Mouse (Mus musculus) mouse embryonic stem cell (cell line): Measurements from ENCODE around the gene Rb1.

ENCODE experiments used
- in situ Hi-C, 2 experiments: fragments of 300-500 bp; cut with MboI; formaldehyde crosslinking; loops; 1 replicate in 1 of 2; 3 replicates in 1 of 2; pipeline ENCODE4 v1.14.3; 2019 to 2020; ENCODE audit warnings: low sequenced_read_pairs in 2 of 2, low pct_unique_long_range_greater_than_20kb in 1 of 2, mixed read lengths in 1 of 2; ENCODE audit not compliant: unreplicated experiment in 1 of 2

Rb1 gene

DNA sequence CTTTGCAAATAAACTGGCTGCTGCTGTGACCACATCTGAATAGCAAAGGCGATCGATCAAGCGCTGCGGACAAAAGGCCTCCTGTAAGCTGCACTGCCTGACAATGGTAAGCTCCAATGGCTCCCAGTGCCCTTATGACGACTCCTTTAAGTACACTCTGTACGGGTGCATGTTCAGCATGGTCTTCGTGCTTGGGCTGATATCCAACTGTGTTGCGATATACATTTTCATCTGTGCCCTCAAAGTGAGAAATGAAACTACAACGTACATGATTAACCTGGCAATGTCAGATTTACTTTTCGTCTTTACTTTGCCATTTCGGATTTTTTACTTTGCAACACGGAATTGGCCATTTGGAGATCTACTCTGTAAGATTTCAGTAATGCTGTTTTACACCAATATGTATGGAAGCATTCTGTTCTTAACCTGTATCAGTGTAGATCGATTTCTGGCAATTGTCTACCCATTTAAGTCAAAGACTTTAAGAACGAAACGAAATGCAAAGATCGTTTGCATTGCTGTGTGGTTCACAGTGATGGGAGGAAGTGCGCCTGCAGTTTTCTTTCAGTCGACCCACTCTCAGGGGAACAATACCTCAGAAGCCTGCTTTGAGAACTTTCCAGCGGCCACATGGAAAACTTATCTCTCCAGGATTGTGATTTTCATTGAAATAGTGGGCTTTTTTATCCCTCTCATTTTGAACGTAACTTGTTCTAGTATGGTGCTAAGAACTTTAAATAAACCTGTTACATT, 86.9 kb downstream of the Rb1 start:
- in situ Hi-C loops: no loop called here

- in situ Hi-C loops: no loop called here
These were observed 87.7 kb downstream of the Rb1 start, which contains the start of gene Lpar6 for GRCm38 (mm10) chr14:73237848-73238321. Lpar6 (plus strand) TSS chr14:73237895.

- in situ Hi-C loops: no loop called here
These were observed 91.1 kb downstream of the Rb1 start for GRCm38 (mm10) chr14:73234468-73235031.

- in situ Hi-C loops: no loop called here
These were observed 94.2 kb downstream of the Rb1 start for GRCm38 (mm10) chr14:73231286-73231982.

DNA sequence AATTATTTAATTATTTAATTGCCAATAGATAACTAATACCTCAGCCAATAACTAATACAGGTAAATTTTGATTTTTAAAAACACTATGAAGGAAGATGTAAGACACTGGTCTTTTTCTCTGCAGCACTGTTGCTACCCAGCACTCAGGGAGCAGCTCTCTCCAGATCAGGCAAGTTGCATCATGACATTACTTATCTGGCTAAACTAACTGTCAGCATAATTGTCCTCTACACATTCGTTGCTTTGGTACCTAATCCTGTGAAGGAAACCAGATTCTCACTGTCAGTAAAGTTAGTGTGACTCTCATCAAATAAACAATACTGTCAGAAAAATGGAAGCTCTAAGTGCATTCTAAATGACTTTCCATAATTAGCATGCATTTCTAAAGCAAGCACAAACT, 98.8 kb downstream of the Rb1 start:
- in situ Hi-C loops: no loop called here

GRCm38 (mm10) chr14:73226346-73226745, 99.3 kb downstream of the Rb1 start:
- in situ Hi-C loops: no loop called here

DNA sequence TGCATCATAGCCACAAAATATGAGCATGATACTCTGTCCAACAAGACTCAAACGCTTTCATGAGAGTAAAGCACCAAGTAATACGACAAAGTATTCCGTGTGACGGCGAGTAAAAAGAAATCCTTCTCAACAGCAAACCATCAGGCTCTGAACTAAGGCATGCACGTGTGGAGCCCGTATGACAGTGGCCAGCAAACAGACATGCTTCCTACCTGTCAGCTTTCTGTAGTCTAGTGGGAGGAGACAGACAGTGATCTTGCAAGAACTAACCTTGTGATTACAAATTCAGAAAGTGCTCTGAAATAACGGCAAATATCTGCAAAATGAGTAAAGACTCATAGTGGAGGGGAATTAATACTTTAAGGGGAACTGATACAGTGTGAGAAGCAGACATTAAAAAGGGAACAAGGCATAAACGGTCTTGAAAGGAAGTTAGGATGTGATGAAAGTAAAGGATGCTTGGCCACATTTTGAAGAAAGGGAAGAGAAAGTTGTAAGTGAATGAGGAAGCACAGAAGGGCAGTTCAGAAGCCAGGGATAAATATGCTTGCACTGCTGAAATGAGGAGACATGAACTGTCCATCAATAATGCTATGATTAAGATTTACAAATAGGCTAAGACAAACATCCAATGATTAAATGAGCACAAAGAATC, 103.2 kb downstream of the Rb1 start:
- in situ Hi-C loops: no loop called here

GRCm38 (mm10) chr14:73217062-73217461, 108.6 kb downstream of the Rb1 start:
- in situ Hi-C loops: no loop called here

DNA sequence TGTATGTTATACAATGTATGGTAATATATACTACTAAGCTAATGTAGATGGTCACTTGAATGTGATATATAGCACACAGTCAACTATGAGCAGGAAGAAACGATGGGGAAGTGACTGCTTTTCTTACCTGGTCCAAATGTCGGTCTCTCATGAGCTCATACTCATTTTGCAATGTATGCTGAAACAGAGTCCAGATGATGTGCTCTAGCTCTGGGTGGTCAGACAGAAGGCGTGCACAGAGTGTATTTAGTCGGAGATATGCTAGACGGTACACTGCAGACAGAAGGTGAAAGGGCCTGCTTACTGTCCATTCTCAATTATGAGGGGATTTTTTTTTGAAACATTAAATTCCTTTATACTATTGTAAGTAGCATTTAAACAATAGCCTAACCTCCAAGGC, 114.1 kb downstream of the Rb1 start:
- in situ Hi-C loops: no loop called here

DNA sequence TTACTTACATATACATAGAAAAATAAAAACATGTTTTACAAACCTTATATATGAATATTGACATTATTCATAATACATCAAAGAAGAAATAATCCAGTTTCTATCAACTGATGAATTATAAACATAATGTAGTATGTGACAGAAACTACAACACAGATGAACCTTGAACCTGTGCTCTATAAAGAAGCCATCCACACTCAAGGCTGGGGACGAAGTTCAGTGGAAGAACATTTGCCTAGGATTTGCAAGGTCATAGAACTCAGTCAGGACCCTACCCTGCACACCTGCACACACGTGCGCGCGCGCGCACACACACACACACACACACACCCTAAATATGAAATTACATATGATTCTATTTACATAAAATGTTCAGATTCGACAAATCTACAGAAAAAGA, 115.4 kb downstream of the Rb1 start:
- in situ Hi-C loops: no loop called here

GRCm38 (mm10) chr14:73209262-73209661, 116.4 kb downstream of the Rb1 start:
- in situ Hi-C loops: no loop called here

GRCm38 (mm10) chr14:73204016-73204415, 121.6 kb downstream of the Rb1 start:
- in situ Hi-C loops: no loop called here

GRCm38 (mm10) chr14:73201447-73201846, 124.2 kb downstream of the Rb1 start:
- in situ Hi-C loops: no loop called here

DNA sequence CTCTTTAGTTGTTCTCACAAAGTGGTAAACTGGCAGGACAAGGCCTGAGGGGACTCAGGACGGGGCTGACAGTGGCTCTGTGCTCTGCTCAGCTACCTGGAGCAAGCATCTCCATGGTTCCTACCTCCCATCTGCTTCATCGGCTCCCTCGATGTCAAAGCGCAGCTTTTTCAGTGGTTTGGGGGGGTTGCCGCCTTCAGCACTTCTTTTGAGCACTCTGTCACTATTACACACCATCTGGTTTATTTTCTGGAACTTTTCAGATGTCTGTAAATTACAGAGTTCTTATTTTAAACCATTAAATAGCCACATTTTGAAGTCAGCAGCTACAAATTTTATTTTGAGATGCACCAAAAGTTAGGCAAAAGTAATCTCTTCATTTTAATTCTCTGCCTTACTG, 126.6 kb downstream of the Rb1 start:
- in situ Hi-C loops: no loop called here

DNA sequence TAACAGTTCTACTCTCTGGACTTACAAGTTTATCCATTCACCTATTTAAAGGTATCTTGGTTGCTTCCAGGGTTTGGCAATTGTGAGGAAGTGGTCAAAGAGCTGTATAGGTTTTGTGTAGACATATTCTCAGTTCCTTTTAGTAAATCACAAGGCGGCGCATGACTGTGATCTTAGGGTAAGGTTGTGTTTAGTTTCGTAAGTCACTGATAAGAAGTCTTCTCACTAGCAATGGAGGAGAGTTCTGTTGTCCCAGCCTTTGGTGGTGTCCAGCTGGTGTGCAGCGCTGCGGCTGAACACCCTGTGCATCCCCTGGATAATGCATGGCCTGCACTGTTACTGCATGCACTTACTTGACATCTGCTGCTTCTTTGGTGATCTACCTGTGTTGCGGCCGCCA, 138.7 kb downstream of the Rb1 start:
- in situ Hi-C loops: no loop called here

DNA sequence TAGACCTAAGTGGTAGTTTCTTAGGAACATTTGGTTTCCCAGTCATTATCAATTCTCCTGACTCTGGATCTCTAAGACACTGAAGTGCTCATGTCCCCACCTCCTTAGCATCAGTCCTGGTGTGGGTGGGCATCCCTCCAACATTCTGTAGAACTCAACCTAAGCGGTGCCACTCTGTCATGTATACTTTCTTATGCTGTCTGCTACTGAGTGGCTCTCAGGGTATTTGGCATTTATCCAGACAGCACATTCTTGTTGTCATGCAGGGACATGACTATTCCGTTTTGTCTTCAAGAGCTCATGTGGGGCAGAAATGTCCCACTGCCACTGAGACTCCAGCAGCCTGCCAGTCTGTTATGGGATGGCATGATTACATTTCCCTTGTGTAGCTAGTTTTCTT, 144.5 kb downstream of the Rb1 start:
- in situ Hi-C loops: no loop called here

DNA sequence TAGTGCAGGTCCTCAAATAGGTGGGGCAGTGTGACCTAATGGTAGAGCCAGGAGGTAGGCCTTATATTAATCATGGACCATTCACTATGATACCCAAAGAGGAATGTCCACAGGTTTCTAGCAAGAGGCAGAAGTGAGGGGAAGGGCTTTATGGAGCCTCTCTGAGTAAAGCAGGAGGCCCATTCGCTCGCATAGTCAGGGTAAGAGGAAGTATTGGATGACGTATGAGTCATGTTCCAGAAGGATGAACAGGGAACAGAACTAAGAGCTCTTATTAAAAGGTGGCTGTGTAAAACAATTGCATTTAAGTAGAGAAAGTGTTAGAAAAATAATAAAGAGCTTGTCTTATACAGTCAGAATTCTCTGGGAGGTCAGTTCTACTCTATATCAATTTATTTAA, 145.0 kb downstream of the Rb1 start:
- in situ Hi-C loops: no loop called here

- in situ Hi-C loops: no loop called here
These were observed 146.4 kb downstream of the Rb1 start for GRCm38 (mm10) chr14:73179221-73179681.

DNA sequence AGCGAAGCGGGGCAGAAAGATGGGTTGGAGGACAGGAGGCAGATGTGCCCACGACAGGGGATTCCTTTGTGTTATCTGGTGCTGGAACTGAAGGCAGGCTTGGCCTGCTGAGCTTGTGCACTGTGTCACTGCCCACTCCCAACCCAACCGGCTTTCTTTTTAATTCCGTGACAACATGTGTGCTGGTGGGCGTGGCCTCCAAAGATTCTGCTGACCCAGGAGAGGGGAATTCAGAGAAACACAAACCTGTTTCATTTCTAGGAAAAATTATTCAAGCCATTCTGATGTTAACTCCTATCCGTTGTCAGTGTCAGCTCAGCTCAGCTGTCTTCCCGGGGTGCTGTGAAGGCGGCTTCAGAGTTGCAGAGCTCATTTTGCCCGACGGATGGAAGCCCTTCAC, 147.7 kb downstream of the Rb1 start:
- in situ Hi-C loops: no loop called here
